16 mouse cellular contexts compared by ENCODE assay signal in genomic region chr4:78168447-78168846, GRCm38 (mm10). TPM values are rescaled to one million over a fixed set of nuclear protein-coding genes. Genes with fewer than 3 reads are reported as not detected.
"Had no signal": no experiment of that assay in that cellular context is flagged by ENCODE, and none has a peak within 500 bp of the region (broad histone marks: within the 10 kb centered on the region; RNA-seq: fewer than 3 reads in every experiment).

No protein-coding gene starts in this region.

- H3K4me3 ChIP-seq: left cerebral cortex, adult 2 months; liver, embryonic 13.5 days; stomach, embryonic 15.5 days had no signal

- H3K9me3 ChIP-seq: liver, embryonic 13.5 days; stomach, embryonic 15.5 days had no signal

- H3K9ac ChIP-seq: liver, embryonic 13.5 days; stomach, embryonic 15.5 days had no signal

- H3K4me2 ChIP-seq: liver, embryonic 13.5 days; midbrain, embryonic 11.5 days; stomach, embryonic 15.5 days had no signal

- H3K36me3 ChIP-seq: liver, embryonic 13.5 days; stomach, embryonic 15.5 days had no signal

- H3K27me3 ChIP-seq: liver, embryonic 13.5 days; stomach, embryonic 15.5 days had no signal

- H3K27ac ChIP-seq: kidney, postnatal 0 days; left cerebral cortex, adult 2 months; liver, embryonic 13.5 days; stomach, embryonic 15.5 days had no signal

- H3K4me1 ChIP-seq: liver, embryonic 13.5 days; stomach, embryonic 15.5 days had no signal

- DNase-seq: kidney, postnatal 25 days; layer of hippocampus, postnatal 36 days; liver, embryonic 13.5 days; lung, adult 2 months; lung, postnatal 14 days; lung, postnatal 4 days; midbrain, embryonic 14.5 days; right cerebral cortex, postnatal 25 days; spleen, adult 18-20 months; thymus, postnatal 25 days had no signal

RNA-seq across cellular contexts. Expression of gene Ptprd, which starts 43.3 kb away (rescaled TPM):
- total RNA-seq: megakaryocyte progenitor cell, adult 5-6 weeks; megakaryocyte-erythroid progenitor cell, adult 5-6 weeks had no signal
